Mouse (Mus musculus) kidney, adult 2 months (tissue): Measurements from ENCODE around the gene Dhx29.

Experiments used
- CTCF ChIP-seq: fragments of 200-500 bp; conservative IDR thresholded peaks from 2 replicates; pipeline ENCODE4 v1.5.1; 2011; ENCODE audit warnings: low read depth, mild to moderate bottlenecking, control low read depth, low read length, moderate library complexity, mixed read lengths; ENCODE audit not compliant: insufficient read depth, insufficient read length
- POLR2A ChIP-seq: fragments of 200-500 bp; IDR thresholded peaks from one replicate; pipeline ENCODE4 v1.6.1; 2011; ENCODE audit warnings: low read depth, low read length, control low read depth

DNA sequence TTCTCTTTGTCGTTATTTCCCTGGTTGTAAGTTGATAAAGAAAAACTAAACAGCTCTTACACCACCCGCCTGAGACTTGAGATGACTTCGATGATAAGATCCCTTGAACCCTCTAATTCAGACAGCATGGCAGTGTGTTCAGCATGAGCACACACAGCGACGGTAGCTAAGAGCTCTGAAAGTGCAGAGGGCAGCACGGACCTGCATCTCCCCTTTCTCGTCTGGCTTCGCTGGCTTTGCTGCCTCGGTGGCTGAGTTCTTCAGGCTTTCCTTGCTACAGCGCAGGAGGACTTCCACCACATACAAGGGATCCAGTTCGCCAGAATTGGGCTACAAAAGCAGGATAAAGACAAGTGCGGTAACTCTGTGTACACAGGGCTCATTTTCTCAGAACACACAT is 40.0 kb upstream of the Dhx29 start:
- TF ChIP-seq CTCF (no peak), POLR2A (no peak)
